Mouse (Mus musculus) midbrain, postnatal 0 days (tissue): ENCODE measurements around the gene Ptprs. TPM values are rescaled to one million over a fixed set of nuclear protein-coding genes. Genes with fewer than 3 reads are reported as not detected.

Experiments used
- ATAC-seq: fragments of 200-750 bp; cut with Nextera tagmentation; 2 replicates; pipeline ENCODE4 v1.8.0; 2017; ENCODE audit warnings: moderate number of reproducible peaks, mild to moderate bottlenecking, moderate TSS enrichment, moderate library complexity; ENCODE audit not compliant: low FRiP score
- DNase-seq: peaks from one replicate; pipeline ENCODE4 v3.0.0-alpha.2; 2015; ENCODE audit warnings: low spot score
- H3K27ac ChIP-seq: fragments of 300-500 bp; sonication (generic); 2 replicates; pipeline ENCODE4 v1.5.1; 2014; ENCODE audit warnings: low read depth, mild to moderate bottlenecking, low read length, mixed read lengths
- H3K27me3 ChIP-seq: fragments of 300-500 bp; sonication (generic); 2 replicates; pipeline ENCODE4 v1.6.1; 2014; ENCODE audit warnings: low read length, control low read depth, mixed read lengths; ENCODE audit not compliant: insufficient read depth
- H3K36me3 ChIP-seq: fragments of 300-500 bp; sonication (generic); 2 replicates; pipeline ENCODE4 v1.6.1; 2014; ENCODE audit warnings: low read length, control low read depth, mixed read lengths; ENCODE audit not compliant: insufficient read depth
- H3K4me1 ChIP-seq: fragments of 300-500 bp; sonication (generic); 2 replicates; pipeline ENCODE4 v1.6.1; 2014; ENCODE audit warnings: mild to moderate bottlenecking, control low read depth, antibody characterized with exemption, low read length, mixed read lengths; ENCODE audit not compliant: insufficient read depth
- H3K4me2 ChIP-seq: fragments of 300-500 bp; sonication (generic); 2 replicates; pipeline ENCODE4 v1.6.1; 2014; ENCODE audit warnings: low read depth, mild to moderate bottlenecking, low read length, mixed read lengths; ENCODE audit not compliant: poor library complexity, severe bottlenecking
- H3K4me3 ChIP-seq: fragments of 300-500 bp; sonication (generic); 2 replicates; pipeline ENCODE4 v1.5.1; 2014; ENCODE audit warnings: low read depth, mild to moderate bottlenecking, low read length, moderate library complexity
- H3K9ac ChIP-seq: fragments of 300-500 bp; sonication (generic); replicated peaks from 2 replicates; pipeline ENCODE4 v1.6.1; 2014; ENCODE audit warnings: mild to moderate bottlenecking, low read length, moderate library complexity, mixed read lengths; ENCODE audit not compliant: poor library complexity, severe bottlenecking
- H3K9me3 ChIP-seq: fragments of 300-500 bp; sonication (generic); 2 replicates; pipeline ENCODE4 v1.6.1; 2016; ENCODE audit warnings: low read length, control low read depth
- CTCF ChIP-seq: IDR thresholded peaks from 2 replicates; pipeline ENCODE4 v1.5.1; 2016; ENCODE audit warnings: antibody characterized with exemption, mild to moderate bottlenecking
- WGBS: fragments of 180-500 bp; shearing (Covaris S2); extraction: QIAGEN DNeasy Blood & Tissue Kit; methylation state at CpG from one replicate; pipeline ENCODE4 v1.1.7; 2014; 5-methylcytosine and 5-hydroxymethylcytosine counted together
- microRNA-seq: library from miRNA; unstranded; fragments of <30 nt; microRNA quantifications from one replicate; pipeline ENCODE4, GENCODE M21; 2016; ENCODE audit warnings: borderline number of aligned reads
- polyA plus RNA-seq: library from polyadenylated mRNA; unstranded; fragments of >200 nt; fragmentation: Nextera tagmentation; extraction: Ambion mirVana; gene quantifications from 2 replicates; pipeline ENCODE4 v1.2.1, GENCODE M21; 2015
- total RNA-seq: library from RNA; depleted of rRNA; stranded (reverse); fragments of >200 nt; gene quantifications from 2 replicates; pipeline ENCODE4 v1.2.3, GENCODE M21; 2014; rRNA removed

Gene Ptprs
- total and polyA plus RNA-seq, 2 experiments from 2014 or later = 225 to 716 TPM

GRCm38 (mm10) chr17:56368291-56368790 lies 107.9 kb downstream of the Ptprs start:
- 80% methylated on average over 6 of the region's 6 CpGs for WGBS
- no peak overlapping the region for H3K4me3 ChIP-seq
- no peak overlapping the region for H3K4me2 ChIP-seq
- H3K27me3 ChIP-seq = no peaks in the 10 kb centered on the region
- H3K9ac ChIP-seq = no peak overlapping the region; the same call in 1 of the 2 replicates
- DNase-seq (peak; percentile 28), ATAC-seq (0 out of 2 replicates have a peak, but pooled peaks have one; percentile 6)
- no peaks in the 10 kb centered on the region for H3K9me3 ChIP-seq
- 0 out of 2 replicates have a peak, but pooled peaks cover 4% of the 10 kb centered on the region for H3K4me1 ChIP-seq
- H3K36me3 ChIP-seq = peaks cover 47% of the 10 kb centered on the region
- TF ChIP-seq CTCF = no peak
- H3K27ac ChIP-seq = no peak overlapping the region

- Histone ChIP-seq H3K4me1 (0 out of 2 replicates have a peak, but pooled peaks cover 4% of the 10 kb centered on the region), H3K4me3 (no peak overlapping the region), H3K27ac (peak overlapping the region; percentile 38; the same call in 1 of the 2 replicates), H3K4me2 (no peak overlapping the region), H3K9ac (no peak overlapping the region), H3K9me3 (no peaks in the 10 kb centered on the region), H3K36me3 (peaks cover 37% of the 10 kb centered on the region), H3K27me3 (no peaks in the 10 kb centered on the region)
- no peak for ATAC-seq
- 65% methylated on average over 7 of the region's 7 CpGs for WGBS
- peak; percentile 40 for DNase-seq
- no peak for TF ChIP-seq CTCF
Observed at GRCm38 (mm10) chr17:56365791-56366673, 110.3 kb downstream of the Ptprs start.

Small RNA genes within 50 kb of the gene (microRNA-seq; reads per million reads assigned to microRNA genes)
- gene Mir6977 = 6.0 reads per million, percentile 12 among the genes with 10 or more reads in this experiment

Other genes starting within 250 kb of the Ptprs start
- gene Fem1a, start 219.7 kb downstream of the Ptprs start, total RNA-seq = 43.2 and 45.3 TPM in 2 replicates
- 13.8 and 14.2 TPM in 2 replicates for gene Fem1a, start 219.7 kb downstream of the Ptprs start, polyA plus RNA-seq
- 3.1 and 3.7 TPM in 2 replicates for gene Ticam1, start 199.7 kb downstream of the Ptprs start, total RNA-seq
- gene Ticam1, start 199.7 kb downstream of the Ptprs start, polyA plus RNA-seq = 0.91 and 1.1 TPM in 2 replicates
- gene Plin3, start 183.6 kb downstream of the Ptprs start, total RNA-seq = 8.1 and 12.4 TPM in 2 replicates
- gene Plin3, start 183.6 kb downstream of the Ptprs start, polyA plus RNA-seq = 9.6 and 12.1 TPM in 2 replicates
- gene Arrdc5, start 176.2 kb downstream of the Ptprs start, total RNA-seq = not detected in 2 replicates
- not detected in 2 replicates for gene Arrdc5, start 176.2 kb downstream of the Ptprs start, polyA plus RNA-seq
- gene Uhrf1, start 173.2 kb downstream of the Ptprs start, total RNA-seq = 5.9 and 10.0 TPM in 2 replicates
- 4.7 and 4.9 TPM in 2 replicates for gene Uhrf1, start 173.2 kb downstream of the Ptprs start, polyA plus RNA-seq
- gene Kdm4b, start 150.4 kb downstream of the Ptprs start, total RNA-seq = 123 and 140 TPM in 2 replicates
- 45.6 and 48.0 TPM in 2 replicates for gene Kdm4b, start 150.4 kb downstream of the Ptprs start, polyA plus RNA-seq
- gene Znrf4, start 35.9 kb upstream of the Ptprs start, total RNA-seq = not detected in 2 replicates
- gene Znrf4, start 35.9 kb upstream of the Ptprs start, polyA plus RNA-seq = not detected in 2 replicates
- gene Gm20219, start 77.9 kb upstream of the Ptprs start, total RNA-seq = 0.22 TPM in 1 of 2 replicates, not detected in the other
- gene Gm20219, start 77.9 kb upstream of the Ptprs start, polyA plus RNA-seq = 0.26 and 0.56 TPM in 2 replicates
- gene Safb2, start 108.1 kb upstream of the Ptprs start, total RNA-seq = 30.7 and 45.2 TPM in 2 replicates
- gene Safb2, start 108.1 kb upstream of the Ptprs start, polyA plus RNA-seq = 42.1 and 48.9 TPM in 2 replicates
- 56.1 and 56.4 TPM in 2 replicates for gene Safb, start 108.3 kb upstream of the Ptprs start, total RNA-seq
- gene Safb, start 108.3 kb upstream of the Ptprs start, polyA plus RNA-seq = 79.1 and 95.9 TPM in 2 replicates
- gene 2410015M20Rik, start 133.3 kb upstream of the Ptprs start, total RNA-seq = 58.2 and 72.8 TPM in 2 replicates
- gene 2410015M20Rik, start 133.3 kb upstream of the Ptprs start, polyA plus RNA-seq = 196 and 197 TPM in 2 replicates
- gene Rpl36, start 136.9 kb upstream of the Ptprs start, total RNA-seq = 606 and 1,008 TPM in 2 replicates
- gene Rpl36, start 136.9 kb upstream of the Ptprs start, polyA plus RNA-seq = 1,065 and 1,089 TPM in 2 replicates
- gene Lonp1, start 150.4 kb upstream of the Ptprs start, total RNA-seq = 68.1 and 69.5 TPM in 2 replicates
- gene Lonp1, start 150.4 kb upstream of the Ptprs start, polyA plus RNA-seq = 40.1 and 40.2 TPM in 2 replicates
- 0.99 and 3.0 TPM in 2 replicates for gene Catsperd, start 151.7 kb upstream of the Ptprs start, total RNA-seq
- 1.5 TPM in 2 replicates for gene Catsperd, start 151.7 kb upstream of the Ptprs start, polyA plus RNA-seq
- 114 and 136 TPM in 2 replicates for gene Ranbp3, start 196.8 kb upstream of the Ptprs start, total RNA-seq
- 96.0 and 98.9 TPM in 2 replicates for gene Ranbp3, start 196.8 kb upstream of the Ptprs start, polyA plus RNA-seq
- 335 and 480 TPM in 2 replicates for gene Ndufa11, start 241.3 kb upstream of the Ptprs start, total RNA-seq
- gene Ndufa11, start 241.3 kb upstream of the Ptprs start, polyA plus RNA-seq = 630 and 676 TPM in 2 replicates
- gene Vmac, start 241.5 kb upstream of the Ptprs start, total RNA-seq = 32.3 and 36.9 TPM in 2 replicates
- 19.2 and 19.8 TPM in 2 replicates for gene Vmac, start 241.5 kb upstream of the Ptprs start, polyA plus RNA-seq